Mouse (Mus musculus) large intestine, adult 2 months (tissue): Measurements from ENCODE around the gene Mob4. TPM values are rescaled to one million over a fixed set of nuclear protein-coding genes. Genes with fewer than 3 reads are reported as not detected.

ENCODE experiments used
- DNase-seq: peaks from one replicate; pipeline ENCODE4 v3.0.0-alpha.2; 2012; ENCODE audit warnings: low read depth, low spot score
- WGBS: fragments of 180-500 bp; shearing (Covaris S2); methylation state at CpG from one replicate; pipeline ENCODE4 v1.1.7; 2018; 5-methylcytosine and 5-hydroxymethylcytosine counted together
- polyA plus RNA-seq: library from polyadenylated mRNA; depleted of rRNA; stranded (reverse); fragments of >200 nt; gene quantifications from 2 replicates; pipeline ENCODE4 v1.2.3, GENCODE M21; 2012

The Mob4 gene
- polyA plus RNA-seq, 1 experiment: 11.0 TPM

DNA sequence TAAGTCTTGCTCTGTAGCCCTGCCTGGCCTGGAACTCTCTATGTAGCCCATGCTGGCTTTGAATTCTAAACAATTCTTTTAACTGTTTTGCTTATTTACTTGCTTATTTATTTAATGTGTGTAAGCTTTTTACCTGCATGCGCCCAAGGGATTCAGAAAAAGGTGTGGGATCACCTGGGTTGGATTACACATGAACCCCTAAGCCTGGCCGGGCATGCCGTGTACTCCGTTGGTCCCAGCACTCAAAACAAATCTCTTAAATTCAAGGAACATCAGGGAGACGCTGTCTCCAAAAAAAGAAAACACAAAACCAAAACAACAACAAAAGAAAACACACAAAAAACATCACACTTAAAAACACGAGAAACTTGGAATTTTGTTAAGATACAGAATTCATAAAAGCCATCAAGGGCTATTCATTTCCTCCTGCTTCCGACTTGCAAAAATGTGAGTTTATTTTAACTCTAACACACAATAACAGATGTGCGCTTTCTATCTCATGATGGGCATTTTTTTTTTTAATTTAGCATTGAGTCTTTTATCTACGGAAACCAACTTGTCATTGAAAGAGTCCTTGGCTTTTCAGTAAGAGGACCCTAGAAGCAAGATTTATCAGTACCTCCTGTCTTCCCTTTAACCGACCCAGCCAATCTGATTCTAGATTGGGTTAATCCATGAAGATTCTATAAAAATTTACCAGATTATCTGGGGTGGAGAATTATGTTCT lies 678 bp upstream of the Mob4 start:
- DNase-seq: no peak
- WGBS: 67% methylated on average over 10 of the region's 10 CpGs

DNA sequence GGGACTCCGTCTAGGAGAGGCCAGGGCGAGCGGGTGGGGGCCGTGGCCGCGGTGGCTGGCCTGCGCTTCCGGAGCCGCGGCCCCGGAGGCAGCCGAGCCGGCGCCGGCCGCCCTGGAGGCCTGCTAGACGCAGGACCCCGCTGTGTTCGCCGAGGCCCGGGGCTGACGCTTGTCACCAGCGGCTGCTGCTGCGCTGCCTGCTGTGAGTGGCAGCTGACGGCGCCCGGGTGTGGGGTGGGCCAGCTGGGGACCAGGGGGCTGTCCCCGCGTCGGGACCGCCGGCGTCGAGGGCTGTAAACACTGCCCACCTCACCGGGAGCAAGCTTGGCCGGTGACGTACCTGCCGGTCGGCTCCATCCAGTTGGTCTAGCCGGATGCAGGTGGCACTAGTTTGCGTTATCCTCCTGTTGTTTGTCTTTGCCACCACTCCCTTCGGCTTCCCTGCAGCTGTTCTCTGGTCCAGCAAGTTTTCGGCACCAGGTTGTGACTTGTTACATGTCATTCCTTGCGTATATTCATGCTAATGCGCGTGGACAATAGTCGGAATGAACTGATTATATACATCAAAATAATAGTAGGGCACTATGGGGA lies 488 bp downstream of the Mob4 start:
- peak; percentile 62 for DNase-seq
- under 1% methylated on average over 47 of the region's 47 CpGs for WGBS

DNA sequence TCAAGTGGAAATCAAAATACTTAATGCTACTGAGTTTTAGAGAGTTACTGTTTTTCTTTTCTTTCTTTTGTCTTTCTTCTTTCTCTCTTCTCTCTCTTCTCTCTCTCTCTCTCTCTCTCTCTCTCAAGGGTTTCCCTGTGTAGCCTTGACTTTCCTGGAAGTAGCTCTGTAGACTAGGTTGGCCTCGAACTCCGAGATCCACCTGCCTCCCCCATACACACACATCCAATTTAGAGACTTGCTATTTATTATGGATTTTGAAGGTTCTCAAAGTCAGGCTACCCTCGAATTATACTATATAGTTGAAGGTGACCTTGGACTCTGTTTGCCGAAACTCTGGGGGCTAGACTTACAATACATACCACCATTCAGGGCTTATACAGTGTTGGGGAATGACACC lies 1.3 kb downstream of the Mob4 start:
- no peak for DNase-seq
- WGBS: 25% methylated on average over 4 of the region's 4 CpGs

DNA sequence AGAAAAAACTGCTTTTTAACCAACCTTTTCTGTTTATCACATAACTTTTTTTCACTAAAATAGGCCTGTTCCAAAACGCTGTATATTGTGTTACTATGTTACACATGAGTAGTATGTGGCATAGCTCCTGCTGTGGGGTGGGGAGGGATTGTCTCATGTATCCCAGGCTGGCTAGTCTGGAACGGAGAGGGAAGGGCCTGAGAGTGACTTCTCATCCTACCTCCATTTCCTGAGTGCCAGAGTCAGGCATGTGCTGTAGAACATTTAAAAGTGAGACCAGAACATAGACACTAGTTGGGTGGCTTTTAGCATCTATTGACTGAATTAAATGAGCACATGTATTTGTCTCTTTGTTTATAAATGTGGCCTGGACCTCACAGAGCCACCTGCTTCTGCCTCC lies 2.1 kb downstream of the Mob4 start:
- no peak for DNase-seq
- WGBS: 24% methylated on average over 2 of the region's 2 CpGs

DNA sequence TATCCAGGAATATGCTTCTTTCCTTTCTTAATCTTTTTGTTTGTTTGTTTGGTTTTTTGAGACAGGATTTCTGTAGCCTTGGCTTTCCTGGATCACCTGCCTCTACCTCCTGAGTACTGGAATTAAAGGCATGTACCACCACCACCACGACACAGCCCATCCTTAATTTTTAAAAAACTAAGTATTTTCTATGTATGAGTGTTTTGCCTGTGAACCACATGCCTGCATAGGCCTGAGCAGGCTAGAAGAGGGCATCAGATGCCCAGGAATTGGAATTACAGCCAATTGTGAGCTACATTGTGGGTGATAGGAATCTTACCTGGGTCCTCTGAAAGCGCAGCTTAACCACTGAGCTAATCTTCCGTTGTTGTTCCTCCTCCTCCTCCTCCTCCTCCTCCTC lies 3.3 kb downstream of the Mob4 start:
- WGBS: 94% methylated on average over 3 of the region's 3 CpGs
- no peak for DNase-seq

DNA sequence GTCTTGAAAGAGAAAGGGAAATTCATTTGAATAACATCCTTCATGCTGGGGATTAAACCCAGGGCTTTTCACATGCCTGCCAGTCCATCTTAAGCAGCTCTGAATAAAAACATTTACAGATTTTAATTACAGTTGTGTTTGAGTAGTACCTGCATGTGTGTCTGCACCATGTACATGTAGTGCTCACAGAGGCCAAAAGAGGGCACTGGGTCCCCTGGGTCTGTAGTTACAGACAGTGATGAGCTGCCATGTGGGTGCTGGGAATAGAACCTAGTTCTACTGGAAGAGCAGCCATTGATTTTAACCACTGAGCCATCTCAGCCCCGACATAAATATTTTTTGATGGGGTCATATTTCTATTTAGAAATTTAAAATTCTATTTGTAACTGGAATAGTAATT lies 4.8 kb downstream of the Mob4 start:
- DNase-seq: no peak
- WGBS: 92% methylated on average over 1 of the region's 1 CpGs

DNA sequence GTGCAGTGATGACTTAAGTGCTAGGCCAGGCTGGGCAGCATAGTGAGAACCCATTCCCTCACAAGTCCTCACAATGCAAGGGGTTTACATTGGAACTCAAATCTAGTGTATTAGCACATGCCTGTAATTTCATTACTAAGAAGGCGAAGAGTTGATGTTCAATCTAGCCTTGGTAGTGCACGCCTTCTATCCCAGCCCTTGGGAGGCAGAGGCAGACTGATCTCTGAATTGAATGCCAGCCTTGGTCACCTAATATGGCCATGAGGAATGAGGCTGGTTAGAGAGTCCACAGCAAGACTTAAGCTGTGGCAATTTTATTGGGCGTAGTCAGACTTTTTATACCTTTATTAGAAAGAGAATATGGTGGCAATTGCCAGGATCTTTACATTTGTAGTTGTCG lies 13.3 kb downstream of the Mob4 start:
- DNase-seq: no peak
- 76% methylated on average over 4 of the region's 4 CpGs for WGBS

DNA sequence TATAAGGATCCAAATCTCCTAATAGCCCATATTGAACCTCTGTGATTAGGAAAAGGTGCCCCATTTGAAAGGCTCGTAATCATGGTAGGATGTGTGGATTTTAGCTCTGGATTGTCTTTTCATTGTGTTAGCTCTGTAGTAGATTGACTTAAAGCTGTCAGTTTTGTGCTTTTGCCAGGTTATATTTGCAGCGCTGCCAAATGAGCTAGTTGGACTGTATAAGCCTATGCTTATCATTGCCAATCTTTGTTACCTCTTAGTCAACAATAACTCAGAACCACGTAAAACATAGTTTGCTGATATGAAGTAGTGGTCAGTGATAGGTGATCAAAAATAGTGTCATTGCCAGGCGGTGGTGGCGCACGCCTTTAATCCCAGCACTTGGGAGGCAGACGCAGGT lies 14.5 kb downstream of the Mob4 start:
- 57% methylated on average over 7 of the region's 7 CpGs for WGBS

DNA sequence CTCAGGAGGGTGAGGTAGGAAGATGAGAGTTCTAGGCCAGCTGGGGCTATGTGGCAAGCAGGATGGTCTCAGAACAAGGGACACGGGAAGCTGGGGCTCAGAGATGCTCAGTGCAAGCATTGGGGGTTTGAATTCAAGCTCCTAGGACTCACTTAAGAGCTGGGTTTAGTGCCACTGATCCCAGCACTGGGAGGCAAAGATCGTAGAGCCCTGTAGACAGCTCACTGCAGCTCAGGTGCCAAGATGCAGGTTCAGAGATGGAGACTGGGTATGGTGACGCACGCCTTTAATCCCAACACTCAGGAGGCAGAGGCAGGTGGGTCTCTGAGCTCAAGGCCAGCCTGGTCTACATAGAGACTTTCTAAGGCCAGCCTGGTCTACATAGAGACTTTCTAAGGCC lies 26.3 kb downstream of the Mob4 start:
- no peak for DNase-seq
- WGBS: 98% methylated on average over 4 of the region's 4 CpGs

More for the DNA sequence above, 14.5 kb downstream of the Mob4 start:
- DNase-seq: no peak

DNA sequence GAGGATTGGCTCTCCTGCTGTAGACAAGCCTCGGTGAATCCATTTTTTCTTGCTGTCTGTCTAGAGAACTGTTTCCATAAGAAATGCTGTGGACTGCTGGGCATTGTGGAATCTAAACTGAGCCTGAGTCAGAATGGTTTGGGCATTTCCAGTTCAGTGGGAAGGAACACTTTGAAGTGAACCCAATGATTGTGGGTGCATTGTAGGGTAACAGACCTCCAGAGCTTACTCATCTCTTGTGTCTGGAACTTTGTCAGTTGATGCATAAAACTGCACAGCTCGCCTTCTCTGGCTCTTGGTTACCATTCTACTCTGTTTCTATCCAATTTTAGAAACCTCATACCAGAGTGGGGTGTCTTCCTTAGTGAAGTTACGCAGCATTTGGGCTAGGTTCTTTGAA lies 27.2 kb downstream of the Mob4 start:
- DNase-seq: no peak
- WGBS: 87% methylated on average over 3 of the region's 3 CpGs

DNA sequence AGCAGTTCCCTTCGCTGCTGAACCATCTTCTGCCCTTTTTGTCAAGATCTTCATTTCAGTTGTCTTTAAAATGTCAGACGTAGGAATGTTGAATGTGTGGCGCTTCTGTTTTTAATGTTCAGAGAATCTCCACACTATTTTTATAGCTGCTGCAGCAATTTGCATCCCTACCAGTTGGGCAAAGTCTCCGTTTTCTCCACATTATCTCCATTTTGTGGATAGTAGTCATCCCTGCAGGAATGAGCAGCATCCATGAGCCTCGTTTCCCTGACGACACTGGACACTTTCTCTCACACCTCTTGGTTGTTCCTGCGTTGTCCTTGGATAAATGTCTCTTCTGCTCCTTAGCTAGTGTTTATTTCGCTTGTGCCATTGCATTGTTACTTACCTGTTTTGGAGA lies 27.8 kb downstream of the Mob4 start:
- 92% methylated on average over 8 of the region's 8 CpGs for WGBS
- DNase-seq: no peak

DNA sequence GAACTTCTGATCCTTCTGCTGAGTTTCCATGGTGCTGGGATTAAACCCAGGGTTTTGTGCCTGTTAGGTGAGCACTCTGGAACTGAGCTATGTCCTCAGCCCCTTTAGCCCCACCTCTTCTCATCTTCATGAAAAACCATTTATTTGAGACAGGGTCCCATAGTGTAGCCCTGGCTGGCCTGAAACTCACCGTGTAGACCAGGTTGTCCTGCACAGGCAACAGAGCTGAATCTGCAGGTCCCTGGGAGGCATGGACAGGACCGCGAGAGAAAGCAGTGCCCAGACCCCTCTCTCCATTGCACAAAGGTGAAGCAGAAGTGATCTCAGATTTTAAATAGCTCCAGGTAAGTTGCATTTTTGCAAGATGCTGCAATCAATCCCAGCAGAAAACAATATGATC lies 29.2 kb downstream of the Mob4 start:
- no peak for DNase-seq
- 92% methylated on average over 3 of the region's 3 CpGs for WGBS

DNA sequence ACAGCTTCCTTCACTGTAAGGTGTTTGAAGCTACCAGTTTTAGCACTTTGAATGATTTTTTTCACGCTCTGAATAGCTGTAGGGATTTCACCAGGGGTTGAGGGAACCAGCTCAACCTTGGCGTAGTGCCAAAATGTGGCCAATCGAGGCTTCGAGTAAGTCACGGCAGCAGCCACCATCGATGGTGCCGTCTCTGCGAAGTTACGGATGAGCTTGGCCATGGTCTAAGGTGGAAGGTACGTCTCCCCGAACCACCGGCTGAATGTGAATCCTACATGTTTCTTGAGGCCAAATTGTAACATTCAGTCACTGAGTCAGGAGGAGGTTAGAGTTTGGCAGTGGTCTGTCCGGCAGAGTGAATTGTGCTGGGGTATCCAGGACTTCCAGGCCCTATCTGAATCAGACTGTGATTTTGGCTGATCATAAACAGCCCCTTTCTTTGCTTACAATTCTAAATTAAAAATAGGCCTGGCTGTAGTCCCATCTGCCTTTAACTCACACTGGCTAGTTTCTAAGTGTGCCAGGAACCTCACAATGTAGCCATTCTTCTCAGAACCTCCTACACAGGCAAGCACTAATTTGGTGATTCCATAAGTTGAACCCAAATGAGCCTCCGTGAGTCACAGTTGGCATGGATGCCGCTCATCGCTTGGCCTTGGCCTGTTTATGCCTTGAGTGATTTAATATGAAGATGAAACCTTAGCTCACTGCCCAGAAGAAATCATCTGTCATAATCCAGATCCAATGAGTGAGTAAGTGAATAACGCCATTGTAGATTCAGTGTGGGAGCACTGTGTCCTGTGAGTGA lies 30.0 kb downstream of the Mob4 start:
- no peak for DNase-seq

DNA sequence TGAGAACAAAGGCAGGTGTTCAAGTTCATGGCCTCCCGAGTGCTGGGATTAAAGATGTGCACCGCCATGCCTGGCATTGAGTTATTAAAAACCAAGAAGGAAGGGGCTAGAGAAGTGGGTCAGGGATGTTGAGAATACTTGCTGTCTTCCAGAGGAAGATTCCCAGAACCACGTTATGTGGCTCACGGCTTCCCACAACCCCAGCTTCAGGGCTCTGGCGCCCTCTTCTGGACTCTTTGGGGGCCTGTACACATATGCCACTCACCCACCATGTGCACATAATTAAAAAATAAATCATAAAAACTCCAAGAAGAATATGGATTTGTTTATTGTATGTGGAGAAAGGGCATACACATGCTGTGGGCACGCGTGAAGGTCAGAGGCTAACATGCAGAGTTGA lies 30.9 kb downstream of the Mob4 start:
- no peak for DNase-seq
- WGBS: 87% methylated on average over 7 of the region's 7 CpGs

More for the DNA sequence above, 30.0 kb downstream of the Mob4 start:
- 88% methylated on average over 17 of the region's 17 CpGs for WGBS

DNA sequence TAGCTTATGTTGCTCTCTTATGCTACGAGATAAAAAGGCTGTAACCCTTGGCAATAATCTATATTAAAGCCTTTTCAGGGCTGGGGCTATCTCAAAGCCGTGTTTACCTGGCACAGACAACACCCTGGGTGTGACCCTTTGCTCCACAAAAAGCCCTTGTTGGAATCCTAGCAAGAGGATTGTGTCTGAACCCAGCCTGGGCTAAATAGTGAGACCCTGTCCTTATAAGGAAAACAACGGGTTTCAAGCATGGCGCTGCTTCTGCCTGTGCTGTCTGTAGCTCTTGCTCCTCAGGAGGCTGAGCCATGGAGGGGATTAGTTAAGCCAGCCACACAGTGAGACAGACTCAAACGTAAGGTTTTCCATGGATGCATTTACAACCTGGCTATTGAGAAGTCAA lies 31.8 kb downstream of the Mob4 start:
- no peak for DNase-seq

DNA sequence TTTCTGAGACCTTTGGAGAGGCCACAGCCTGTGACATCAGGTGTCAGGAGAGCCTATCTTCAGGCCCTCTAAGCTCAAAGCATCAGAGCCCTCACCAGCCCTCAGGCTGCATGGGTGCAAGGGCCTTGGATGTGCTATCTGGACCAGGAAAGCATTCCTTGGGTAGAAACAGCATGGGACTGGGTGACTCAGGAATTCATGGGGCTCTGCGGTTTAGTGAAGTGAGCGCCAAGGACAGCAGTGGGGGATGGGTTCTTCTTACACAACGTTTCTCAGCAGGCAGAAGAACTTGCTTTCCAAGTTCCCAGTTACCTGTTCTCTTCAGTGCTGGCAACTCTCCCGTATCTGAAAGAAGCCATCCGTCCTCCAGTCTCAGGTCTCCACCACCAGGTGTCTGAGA lies 33.0 kb downstream of the Mob4 start:
- no peak for DNase-seq
- WGBS: 64% methylated on average over 5 of the region's 5 CpGs

More for the DNA sequence above, 31.8 kb downstream of the Mob4 start:
- 41% methylated on average over 5 of the region's 5 CpGs for WGBS

DNA sequence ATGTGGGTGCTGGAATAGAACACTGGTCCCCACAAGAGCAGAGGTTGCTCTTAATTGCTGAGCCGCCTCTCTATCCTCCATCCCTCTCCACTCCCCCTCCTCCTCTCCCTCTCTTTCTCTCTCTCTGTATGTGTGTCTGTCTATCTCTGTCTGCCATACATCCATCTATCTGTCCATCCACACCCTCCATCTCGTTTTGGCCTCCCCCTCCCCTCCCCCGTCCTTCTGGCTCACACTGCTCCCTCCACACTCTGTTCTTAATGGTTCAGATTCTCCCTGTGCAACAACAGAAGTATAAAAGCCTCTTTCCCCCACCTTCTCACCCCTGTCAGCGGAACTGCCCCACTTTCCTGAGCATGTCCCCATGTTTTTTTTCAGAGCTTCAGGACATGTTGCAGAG lies 36.5 kb downstream of the Mob4 start:
- 83% methylated on average over 4 of the region's 4 CpGs for WGBS
- DNase-seq: no peak

DNA sequence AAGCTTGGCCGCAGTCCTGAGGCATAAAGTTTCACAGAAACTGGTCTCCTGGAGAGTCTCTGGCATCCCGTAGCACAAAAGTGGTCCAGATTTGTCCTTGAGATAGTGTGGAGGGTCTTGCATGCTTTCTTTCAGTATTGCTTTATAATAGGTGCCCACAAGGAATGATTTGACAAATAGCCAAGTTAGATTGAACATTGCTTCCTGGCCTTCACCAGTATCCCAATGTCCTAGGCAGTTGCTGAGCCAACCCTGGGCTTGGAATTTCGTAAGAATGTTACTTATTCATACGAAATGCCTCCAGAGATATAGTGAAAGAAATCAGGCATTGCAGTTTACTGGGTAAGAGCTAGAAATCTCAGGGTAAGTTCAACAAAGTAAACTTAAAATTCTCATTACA lies 37.6 kb downstream of the Mob4 start:
- no peak for DNase-seq
- WGBS: 97% methylated on average over 4 of the region's 4 CpGs

DNA sequence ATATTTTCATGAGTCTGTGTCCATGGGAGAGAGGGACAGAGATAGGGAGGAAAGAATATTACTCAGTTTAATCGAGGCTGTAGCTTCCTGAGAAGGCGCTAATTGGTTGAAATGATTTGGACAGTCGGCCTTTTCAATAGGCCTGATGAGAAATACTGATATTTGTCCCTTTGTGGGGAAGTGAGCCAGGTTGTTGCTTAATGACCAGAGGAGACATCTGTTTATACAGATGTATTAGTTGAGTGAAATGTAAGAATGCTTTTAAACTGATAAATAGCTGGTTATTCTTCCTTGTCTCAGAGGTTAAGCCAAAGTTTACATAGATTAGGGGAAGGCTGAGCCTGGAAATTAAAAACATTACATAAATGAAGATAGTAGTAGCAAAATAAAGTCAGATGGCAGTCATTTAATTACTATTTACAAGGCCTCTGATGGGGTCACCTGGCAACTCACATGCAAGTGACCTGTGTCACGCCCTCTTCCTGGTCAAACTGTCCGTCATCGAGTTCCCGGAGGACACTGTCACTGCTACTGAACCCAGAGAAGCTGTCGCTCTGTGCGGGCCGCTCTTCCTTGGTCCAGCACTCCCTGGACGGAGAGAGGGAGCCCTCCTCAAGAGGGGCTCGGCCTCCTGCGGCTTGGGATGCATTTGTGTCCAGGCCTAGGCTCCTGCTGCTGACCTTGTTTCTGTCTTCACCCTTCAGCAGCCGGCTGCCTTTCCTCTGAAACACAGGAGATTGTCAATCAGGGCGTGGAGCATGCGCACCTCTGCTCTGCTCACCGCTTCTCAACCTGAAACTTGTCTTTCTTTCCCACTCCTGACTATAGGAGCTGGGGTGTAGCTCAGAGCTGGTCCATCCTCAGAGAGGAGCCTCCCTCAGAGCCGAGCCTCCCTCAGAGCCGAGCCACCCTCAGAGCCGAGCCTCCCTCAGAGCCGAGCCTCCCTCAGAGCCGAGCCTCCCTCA lies 40.6 kb downstream of the Mob4 start:
- 76% methylated on average over 22 of the region's 22 CpGs for whole genome bisulfite sequencing
- DNase-seq: no peak
